Mouse (Mus musculus) neural tube, embryonic 10.5 days (tissue): ENCODE results near the gene Dcaf10.
"Not testable (repeated sequence)": the region's sequence is repeated elsewhere in the genome, so short reads cannot be mapped to it uniquely, and the experiment has no call there.

Experiments
- DNase-seq: peaks from one replicate; pipeline ENCODE4 v3.0.0-alpha.2; 2017; ENCODE audit warnings: low spot score; ENCODE audit errors: extremely low spot score

Dcaf10 gene

DNA sequence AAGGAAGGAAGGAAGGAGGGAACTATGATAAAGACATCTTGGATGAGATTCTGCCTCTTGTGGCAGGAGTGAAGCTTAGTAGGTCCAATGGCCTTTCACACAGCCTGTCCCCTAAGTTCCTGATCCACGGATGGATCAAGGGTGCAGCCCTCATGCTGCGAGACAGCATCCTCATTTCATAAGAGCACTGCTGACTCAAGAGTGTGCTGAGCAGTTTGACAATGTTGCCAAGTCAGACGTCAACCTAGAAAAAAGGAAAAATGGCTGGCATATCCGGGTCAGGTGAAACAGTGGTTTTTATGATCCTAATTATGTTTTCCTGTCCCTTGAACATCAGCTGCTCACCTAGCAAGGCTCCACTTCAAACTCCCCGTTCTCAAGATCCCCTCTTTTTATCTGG, 51.8 kb downstream of the Dcaf10 start:
- no peak for DNase-seq

DNA sequence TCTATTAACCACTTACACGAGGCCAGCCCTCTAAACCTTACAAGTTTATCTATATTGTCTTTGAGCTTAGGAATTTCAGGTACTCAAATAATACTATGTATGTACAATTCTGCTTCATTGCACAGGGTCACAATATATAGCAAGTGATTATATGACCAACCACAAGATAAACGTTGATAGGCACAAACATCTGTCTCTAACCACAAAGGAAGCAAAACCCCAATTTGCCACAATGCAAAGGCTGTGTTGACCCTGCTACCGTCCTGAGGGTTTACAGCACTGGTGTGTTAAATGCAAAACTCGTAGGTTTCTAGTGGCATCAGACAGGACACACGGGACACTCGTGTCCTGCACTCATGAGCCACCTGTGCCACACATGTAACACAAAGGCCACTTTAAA, 54.3 kb downstream of the Dcaf10 start:
- DNase-seq, result not testable (repeated sequence)

DNA sequence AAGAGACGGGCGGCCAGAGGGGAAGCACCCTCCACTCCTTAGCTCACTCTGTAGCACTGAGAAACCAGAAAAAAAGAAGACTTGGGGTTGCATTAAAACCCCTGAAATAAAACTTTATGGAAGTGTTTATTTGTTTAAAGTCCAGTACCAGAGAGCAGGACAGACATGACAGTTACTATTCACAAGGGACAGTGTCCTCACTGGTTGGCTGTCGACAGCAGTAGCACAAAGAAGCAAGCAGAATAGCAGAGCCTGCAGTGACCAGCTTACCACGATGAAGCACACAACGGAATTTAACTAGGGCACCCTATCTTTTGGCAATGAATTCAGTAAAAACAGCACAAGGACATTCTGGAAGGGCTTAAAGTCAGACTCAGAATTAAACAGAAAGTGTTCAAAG, 56.4 kb downstream of the Dcaf10 start:
- DNase-seq, result not testable (repeated sequence)

DNA sequence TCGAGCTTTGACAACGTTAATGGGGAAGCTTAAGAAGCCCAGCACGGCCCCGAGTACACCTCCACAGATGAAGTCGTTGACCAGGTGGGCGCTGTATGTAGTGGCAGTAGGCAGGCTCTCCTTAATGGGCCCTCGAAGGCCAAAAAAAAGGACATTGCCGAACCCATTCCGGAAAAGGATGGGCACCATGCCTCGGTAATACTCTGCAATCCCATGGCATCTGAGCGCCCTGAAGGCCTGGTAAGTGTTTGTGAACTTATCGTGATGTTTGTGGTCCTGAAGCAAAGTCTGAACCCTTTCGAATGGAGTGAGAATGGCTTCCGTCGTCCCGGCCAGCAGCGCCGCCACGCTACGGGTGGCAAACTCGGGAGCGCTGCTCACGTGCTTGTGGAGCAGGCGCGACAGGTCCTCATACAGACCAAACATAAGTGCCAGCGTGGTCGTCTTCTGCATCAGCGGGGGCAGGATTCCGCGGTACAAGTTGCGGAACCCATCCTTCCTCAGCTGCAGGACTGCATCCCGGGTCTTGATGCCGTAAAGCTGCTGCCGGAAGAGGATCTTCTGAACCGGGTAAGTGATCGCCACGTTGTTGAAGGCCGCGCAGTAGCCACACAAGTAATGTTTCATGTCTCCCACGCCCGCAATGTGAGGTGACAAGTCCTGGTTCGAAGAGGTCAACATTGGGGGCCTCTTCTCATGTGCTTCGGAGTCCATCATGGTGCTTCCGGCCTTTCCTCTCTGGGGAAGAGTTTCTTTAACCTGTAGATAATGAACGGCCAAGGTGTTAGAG, 57.7 kb downstream of the Dcaf10 start:
- no peak for DNase-seq

DNA sequence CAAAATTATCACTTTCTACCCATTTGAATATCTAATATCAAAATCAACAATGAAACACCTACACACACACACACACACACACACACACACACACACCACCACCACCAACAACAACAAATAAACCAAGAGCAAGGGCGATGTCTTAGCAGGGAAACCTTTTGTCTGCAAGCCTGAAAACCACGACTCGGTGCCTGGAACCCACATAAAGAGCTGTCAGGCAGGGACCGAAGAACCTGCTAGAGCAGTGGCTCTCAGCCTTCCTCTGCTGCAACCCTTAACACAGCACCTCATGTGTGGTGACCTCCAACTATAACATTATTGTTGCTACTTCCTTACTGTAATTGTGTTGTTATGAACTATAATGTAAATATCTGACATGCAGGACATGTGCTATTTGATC, 60.4 kb downstream of the Dcaf10 start:
- DNase-seq, result no peak

DNA sequence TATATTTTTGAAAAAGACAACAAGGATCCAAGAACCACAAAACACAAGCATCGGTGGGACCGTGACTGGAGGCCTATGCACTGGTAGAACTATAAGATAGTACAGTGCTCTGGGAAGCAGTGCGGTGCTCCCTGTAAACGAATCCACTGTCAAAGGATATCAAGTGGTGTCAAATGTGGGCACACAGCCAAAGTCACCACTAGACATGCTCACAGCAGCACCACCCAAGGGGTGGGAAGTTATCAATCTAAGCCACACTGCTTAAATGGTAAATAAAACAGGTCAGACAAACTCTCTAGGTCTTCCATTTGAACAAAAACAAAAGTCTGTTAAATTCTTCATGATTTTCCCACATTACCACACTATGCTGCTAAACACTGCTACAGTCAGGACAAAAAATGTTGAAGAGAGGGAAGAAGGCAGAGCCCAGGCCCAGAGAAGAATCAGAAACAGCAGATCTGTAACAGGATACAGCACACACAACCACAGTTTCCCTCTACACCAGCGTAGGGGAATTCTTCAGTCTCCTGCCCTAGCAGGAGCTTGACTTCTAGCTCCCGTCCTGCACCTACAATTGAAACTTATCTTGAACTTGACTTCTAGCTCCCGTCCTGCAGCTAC, 61.1 kb downstream of the Dcaf10 start:
- DNase-seq, result no peak

DNA sequence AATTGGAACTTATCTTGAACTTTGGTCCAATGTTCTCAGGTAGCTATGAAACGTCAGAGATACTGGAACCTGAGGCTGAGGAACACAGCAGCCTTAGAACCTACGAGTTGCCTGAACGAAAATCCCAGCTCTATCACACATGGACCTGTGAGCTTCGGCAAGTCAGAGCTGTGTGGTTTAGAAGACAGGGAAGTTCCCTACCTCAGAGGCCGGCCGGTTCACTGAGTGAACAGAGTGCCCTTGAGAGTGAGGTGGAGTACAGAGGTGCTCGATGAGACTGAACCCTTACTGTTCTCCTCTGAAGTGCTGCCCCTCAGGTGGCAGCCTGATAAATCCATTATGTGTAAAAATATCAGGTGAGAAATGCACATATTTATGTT, 61.6 kb downstream of the Dcaf10 start:
- no peak for DNase-seq

DNA sequence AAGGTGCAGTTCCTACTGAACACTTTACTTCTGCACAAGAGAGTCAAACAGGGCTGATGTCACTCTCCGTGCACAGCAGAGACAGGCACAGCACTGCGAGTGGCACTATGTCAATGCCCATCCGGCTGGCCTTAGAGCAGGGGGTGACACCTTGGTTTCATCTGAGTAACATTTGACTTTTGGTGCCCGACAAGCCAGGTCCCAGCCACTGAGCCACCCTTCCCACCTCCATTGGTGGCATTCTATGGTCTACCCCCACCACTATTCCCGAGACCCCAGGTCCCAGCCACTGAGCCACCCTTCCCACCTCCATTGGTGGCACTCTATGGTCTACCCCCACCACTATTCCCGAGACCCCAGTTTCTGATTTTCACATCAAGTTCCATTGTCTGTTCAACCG, 62.2 kb downstream of the Dcaf10 start:
- no peak for DNase-seq

DNA sequence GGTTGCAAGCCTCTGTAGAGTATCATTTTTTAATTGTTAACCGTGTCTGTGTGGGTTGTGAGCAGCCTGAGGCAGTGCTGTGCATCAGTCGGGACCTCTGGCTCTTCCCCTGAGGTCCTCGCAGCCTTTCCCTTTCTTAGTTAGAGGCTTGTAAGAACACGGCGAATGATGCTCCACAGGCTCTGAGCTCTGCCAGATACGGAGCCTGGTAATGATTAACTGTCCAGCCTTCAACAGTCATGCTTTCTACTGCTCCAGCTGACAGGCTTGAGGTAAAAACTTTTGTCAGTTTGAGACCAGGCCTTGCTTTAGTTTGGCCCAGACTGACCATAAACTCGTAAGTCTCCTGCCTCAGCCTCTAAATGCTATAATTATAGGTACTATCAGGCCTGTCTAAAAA, 63.4 kb downstream of the Dcaf10 start:
- no peak for DNase-seq

DNA sequence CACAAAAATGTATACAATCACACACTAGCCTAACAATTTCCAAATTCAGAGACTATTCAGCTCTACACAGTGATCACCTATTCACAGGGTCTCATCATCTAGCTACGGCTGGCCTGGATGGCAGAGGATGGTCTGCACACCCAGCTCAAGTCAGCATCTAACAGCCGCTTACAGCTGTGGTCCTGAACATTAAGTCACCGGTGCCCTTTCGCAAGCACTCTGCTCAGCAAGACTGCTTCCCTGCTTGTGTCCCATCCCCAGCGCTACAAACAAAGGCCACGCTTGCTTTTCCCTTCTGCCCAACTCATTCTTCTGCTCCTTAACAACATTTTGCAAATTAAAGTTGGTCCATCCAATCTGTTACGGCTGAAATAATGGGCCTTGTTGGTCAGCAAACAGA, 64.5 kb downstream of the Dcaf10 start:
- no peak for DNase-seq

DNA sequence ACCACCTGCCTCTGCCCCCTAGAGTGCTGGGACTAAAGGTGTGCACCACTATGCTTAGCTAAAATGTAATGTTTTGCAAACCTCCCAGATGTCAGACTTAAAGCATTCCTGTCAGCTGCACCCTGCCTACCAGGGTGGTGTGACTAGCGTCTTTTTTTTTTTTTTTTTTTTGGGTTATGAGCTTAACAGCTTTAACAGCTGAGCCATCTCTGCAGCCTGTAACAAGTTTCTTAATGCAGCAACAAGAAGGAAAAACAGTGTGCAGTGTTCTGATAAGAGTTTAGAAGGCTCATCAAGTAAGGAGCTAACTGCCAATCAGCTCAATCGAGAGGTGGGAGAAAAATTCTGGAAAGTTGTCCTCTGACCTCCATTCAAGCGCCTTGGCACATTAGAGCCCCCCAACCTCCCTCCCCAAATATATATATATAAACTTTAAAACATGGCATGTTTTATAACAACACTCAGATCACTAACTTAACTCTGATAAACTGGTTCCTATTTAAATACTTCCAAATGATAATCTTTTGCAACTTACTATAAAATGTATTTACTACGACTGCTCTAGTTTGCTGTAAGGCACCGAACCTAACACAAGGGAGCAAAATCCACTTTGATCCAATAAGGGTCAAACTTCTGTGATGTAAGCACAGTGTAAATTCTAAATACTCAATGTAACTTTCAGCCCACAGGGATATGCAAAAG, 65.3 kb downstream of the Dcaf10 start:
- no peak for DNase-seq

DNA sequence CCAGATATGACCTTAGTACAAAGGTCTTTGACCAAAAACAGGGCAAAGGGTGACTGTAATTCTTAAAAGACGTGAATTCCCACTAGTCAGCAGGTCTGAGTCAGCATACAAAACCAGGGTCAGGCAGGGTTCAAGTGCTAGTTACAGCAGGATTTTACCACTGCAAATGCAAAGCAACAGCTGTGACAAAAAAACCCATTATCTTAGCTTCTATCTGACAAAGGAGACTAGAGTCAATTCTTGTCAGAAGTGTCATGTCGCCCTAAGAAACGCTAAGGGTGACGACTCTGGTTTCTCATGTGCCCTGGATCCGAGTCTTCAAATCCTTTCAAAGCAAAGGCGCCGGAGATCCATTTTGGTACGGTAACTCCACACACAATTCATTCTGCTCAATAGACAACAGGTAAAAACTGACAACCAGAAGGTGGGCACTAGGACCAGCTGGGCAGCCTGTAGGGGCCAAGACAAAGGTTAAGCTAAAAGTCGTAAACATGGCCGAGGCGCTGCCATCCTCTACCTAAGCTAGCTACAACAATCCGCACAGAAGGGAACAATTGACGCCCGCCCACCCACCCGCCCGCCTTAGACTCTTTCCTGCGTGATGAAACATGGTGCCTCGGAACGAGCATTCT, 65.9 kb downstream of the Dcaf10 start:
- no peak for DNase-seq

DNA sequence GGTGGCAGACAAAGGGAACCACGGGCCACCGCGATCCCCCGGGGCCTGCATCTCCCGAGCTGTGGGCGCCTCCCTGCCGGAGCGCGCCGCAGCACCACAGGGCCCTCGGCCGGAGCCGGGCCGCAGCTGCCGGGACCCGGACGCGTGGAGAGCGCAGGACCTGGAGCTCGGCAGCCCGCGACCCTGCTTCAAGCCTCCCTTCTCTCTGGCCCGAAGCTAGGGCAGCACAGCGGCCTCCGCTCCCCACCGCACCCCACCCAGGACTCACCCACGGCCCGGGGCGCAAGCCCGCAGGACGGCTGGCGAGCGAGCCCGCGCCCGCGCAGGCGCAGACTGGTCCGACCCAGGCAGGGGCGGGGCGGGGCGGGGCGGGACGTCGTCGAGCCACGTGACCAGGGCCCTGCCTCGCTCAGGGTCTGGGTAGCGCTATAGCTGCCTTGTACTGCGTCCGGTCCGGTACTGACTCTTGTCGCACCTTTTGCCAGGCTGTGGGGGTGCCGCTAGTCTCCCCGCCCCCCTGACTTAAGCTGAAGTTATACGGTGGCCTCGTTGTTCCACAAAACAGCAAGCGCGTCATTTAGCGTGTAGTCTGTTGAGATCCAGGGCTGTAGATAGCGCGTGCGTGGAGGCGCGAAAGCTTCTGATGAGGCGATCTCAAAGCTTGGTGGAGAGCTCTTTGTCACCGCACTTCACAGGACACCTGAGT, 66.7 kb downstream of the Dcaf10 start, which contains the start of gene Slc25a51:
TSS of gene Slc25a51 (minus strand) at position 340 of the 706 bp plus-strand sequence.
- peak; percentile 94 for DNase-seq

DNA sequence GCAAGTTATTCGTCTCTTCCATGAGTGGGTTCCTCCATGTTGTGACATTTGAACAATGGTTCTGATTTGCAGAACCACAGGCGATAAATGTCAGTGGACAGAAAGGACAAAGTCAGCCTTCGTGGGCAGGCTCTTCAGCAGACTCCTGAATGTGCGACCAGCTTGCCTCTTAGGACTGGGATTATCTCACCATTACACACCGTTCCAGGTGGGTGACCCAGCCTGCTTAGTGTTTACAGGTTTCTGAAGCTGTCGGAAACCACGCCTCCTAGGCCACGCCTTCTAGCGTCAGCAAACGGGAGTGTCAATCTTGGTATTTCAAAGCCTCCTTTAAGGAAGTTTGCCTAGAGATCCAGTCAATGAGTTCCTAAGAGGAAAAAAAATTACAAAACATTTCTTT, 67.4 kb downstream of the Dcaf10 start:
- peak; percentile 51 for DNase-seq

DNA sequence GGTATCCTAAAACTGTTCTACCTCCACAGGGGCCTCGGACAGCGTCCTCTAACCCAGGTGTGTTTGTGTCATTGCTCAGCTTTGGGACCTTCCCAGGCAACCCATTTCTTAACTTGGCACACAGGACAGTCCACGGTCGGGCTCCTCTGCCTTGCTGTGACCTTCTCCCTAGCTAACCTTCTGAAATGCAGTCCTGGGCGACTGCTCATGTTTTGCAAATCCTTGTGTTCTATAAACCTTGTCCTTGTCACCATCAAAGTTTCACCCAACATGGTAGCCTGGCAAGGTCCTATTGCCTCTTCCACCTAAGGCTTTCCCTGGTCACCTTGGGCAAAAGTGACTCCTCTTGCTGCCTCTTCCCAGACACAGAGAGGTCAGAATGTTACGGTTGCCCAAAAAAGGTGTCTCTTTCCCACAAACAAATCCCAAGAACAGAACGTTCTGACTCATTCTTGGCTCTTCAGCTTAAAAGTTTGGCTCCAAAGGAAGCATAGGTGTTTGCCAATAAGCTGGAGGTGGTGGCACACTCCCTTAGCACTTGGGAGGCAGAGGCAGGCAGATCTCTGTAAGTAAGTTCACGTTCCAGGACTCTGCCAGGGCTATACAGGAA, 69.4 kb downstream of the Dcaf10 start:
- no peak for DNase-seq

DNA sequence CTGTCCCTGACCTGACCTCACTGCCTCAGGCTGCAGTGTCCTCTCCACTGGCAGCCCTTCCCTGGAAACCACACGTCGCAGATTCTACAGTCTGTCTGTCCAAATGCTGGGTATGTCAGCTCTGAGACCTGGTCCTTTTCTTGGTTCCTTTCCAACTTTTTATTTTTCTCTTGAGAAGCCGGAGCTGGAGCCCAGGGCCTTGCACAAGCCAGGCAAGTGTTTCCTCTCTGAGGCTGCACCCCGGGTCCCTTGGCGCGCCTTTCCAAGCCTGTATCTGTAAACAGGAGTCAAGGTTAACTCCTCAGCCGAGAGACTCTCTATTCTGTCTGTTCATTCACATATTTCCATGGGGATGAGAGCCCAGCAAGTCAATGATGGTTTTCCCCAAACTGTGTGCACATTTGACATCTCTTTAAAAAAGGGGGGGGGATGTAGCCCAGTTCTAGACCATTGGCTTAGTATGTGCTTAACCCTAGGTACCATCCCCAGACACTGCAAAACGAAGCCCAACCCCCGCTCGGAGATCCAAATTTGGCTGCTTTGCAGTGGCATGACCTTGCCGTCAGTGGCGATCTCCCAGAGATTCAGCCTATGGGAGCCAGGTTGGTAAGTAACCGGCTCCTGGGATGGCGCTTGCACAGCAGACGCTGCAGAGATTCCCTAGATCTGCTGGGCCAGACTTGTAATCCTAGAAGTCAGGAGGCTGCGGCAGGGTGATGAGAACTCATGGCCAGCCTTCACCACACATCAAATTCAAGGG, 70.7 kb downstream of the Dcaf10 start:
- no peak for DNase-seq

DNA sequence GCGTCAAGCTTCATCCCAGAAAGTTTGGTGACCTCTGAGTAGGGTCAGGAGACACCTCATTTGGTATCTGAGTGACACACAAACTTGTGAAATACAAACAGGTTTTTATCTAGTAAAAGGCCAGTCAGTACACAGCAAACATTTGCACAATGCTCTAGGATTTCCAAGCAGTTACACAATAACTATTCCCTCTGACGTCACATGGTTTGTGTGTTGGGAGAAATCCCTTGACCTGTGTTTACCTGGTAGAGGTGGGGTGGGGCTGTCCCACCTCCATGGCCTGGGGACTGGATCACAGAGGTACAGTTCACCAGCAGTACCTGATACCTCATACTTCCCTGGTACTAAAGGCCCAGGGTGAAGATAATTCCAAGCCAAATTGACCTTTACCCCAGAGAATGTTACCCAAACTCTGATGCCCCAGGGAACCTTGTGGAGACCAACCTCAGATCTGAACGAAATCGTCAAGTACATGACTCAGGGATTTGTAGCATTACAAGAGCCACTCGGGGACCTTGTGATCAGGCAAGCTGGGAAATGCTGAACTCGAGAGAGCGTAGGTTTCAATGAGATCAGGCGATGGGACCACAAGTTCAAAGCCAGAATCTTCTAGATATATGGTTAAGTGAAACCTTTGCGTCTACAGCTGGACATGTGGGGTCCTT, 71.9 kb downstream of the Dcaf10 start:
- no peak for DNase-seq

DNA sequence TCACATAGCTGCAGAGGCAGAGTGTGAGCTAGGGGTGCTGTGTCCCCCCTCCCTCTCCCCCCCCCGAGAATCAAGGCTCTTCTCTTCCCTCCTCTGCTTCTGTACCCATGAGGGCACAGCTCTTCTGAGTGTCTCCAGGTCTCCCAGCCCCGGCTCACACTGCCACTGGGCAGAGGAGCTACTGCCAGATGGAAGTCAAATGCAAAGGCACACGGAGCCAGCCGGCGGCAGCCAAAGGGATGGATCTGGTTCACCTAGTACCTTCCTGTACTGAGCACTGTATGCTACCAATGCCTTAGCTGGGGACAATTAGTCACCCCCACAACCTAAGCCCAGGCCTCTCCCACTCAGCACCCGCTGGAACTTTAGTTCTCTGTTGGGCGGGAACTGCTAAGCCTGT, 74.4 kb downstream of the Dcaf10 start:
- no peak for DNase-seq

DNA sequence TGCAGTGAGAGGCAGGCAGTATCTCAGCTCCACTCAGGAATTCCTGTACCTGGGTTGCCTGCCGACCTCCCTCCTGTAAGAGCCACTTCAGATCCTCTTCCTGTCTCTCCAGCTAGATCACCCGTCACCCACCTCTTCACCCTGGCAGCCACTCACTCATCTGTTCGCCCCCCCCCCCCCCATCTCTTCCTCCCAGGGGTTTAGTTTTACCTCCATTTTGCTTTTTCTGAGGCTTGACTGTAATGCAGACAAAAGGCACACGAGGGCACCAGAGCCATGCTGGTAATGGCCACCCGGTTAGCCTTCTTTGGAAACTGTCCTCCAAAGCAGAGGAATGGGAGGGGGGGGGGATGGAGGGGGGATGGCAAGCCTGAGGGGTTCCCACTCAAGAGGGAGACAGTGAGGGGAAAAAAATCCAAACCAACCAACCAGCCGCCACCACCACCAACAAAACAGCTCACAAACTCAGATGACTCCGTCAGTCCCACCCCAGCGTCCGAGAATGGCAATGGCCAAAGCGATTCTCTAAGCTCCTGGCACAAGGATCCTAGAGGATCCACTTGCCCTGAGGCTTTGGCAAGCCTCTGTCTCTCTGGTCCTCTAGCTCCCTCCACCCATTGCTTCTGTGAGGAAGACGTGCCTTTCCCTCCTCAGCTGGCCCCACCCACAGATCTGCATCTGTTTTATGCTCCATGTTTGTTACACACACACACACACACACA, 76.5 kb downstream of the Dcaf10 start:
- peak; percentile 69 for DNase-seq
